In genomic region chr3:107508696-107509095, GRCm38 (mm10) we compare ENCODE assay signal across 13 mouse cellular contexts. TPM values are rescaled to one million over a fixed set of nuclear protein-coding genes. Genes with fewer than 3 reads are reported as not detected.
A peak's percentile ranks its signal among the peaks of the same experiment; 100 is the strongest.
DNase-seq lines count a peak whose midpoint lies in the region; ATAC-seq lines count a peak whose summit lies in the region.
"Had no signal": no experiment of that assay in that cellular context is flagged by ENCODE, and none has a peak within 500 bp of the region (broad histone marks: within the 10 kb centered on the region; RNA-seq: fewer than 3 reads in every experiment).

No protein-coding gene starts in this region.

- no peak for DNase-seq in frontal cortex, postnatal 25 days (ENCODE audit: low spot score in 2 of 2)
- peak; percentile 57 to 64 for DNase-seq in left cerebral cortex, adult 18-20 months (ENCODE audit: low spot score in 2 of 2)
- no peak for DNase-seq in left cerebral cortex, adult 11 months (ENCODE audit: low spot score)
- DNase-seq in cerebellum, postnatal 14 days, result peak; percentile 67 to 76
- DNase-seq in right cerebral cortex, postnatal 25 days, result peak; percentile 41
- DNase-seq in lung, postnatal 10 days, result no peak
- DNase-seq in yolk sac, embryonic 10.5 days (ENCODE audit: low spot score), result no peak
- DNase-seq: liver, embryonic 13.5 days; lung, postnatal 14 days; thymus, postnatal 25 days had no signal

- ATAC-seq in frontal cortex, adult (ENCODE audit: low TSS enrichment), result peak; percentile 15; the same call in 1 of the 2 replicates
- ATAC-seq: intestine, embryonic 15.5 days had no signal

RNA-seq across cellular contexts. Expression of gene Slc6a17, which starts 9.1 kb away (rescaled TPM):
- 100 to 1,000 TPM; 388 to 416 TPM for total RNA-seq in left cerebral cortex, adult 18-20 months (2021)

RNA-seq across cellular contexts. Expression of gene Ubl4b, which starts 46.2 kb away (rescaled TPM):
- not detected for total RNA-seq in left cerebral cortex, adult 18-20 months (2021)
- total RNA-seq: gastrocnemius, adult 18-20 months had no signal

RNA-seq across cellular contexts. Expression of gene Kcnc4, which starts 49.3 kb away (rescaled TPM):
- total RNA-seq in left cerebral cortex, adult 18-20 months (2021), result 10 to 100 TPM; 70.5 to 75.2 TPM

Comparison
In these comparisons a context has a peak if more than half of its experiments do, and no peak if none do; other contexts are left out.
1. DNase-seq: peak in left cerebral cortex, adult 18-20 months (2 of 2), cerebellum, postnatal 14 days (2 of 2) and right cerebral cortex, postnatal 25 days (single experiment); none in frontal cortex, postnatal 25 days (0 of 2), left cerebral cortex, adult 11 months (single experiment), lung, postnatal 10 days (single experiment) and yolk sac, embryonic 10.5 days (single experiment).